Mouse (Mus musculus): ENCODE measurements around the gene Ptma.

DNA sequence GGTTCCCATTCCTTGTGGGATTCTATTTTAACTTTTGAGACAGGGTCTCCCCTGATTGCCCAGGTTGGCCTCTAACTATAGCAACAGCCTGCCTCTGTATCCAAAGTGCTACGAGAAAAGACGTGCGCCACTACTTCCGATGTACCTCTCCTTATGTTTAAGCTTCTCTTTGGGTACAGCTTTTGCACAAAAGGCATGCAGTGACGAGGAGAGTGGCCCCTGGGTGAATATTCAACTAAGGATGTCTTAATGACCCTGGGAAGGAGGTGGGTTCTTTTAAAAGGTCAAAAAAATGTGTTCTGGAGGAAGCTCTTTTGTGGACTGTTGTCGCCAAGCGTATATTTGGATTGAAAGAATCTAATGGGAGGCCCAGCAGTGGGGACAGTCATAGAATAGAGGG, 38.2 kb upstream of the Ptma start:
- TF ChIP-seq CTCF (IDR thresholded peaks at IDR 0.05; ENCODE audit: low read depth, low read length) (no peak), POLR2A (IDR thresholded peaks at IDR 0.05; ENCODE audit: insufficient read depth, low read length) (no peak)
